Mouse (Mus musculus): ENCODE measurements around the gene Cryga.
A peak's percentile ranks its signal among the peaks of the same experiment; 100 is the strongest.
"Not testable (repeated sequence)": the region's sequence is repeated elsewhere in the genome, so short reads cannot be mapped to it uniquely, and the experiment has no call there.

Gene Cryga

DNA sequence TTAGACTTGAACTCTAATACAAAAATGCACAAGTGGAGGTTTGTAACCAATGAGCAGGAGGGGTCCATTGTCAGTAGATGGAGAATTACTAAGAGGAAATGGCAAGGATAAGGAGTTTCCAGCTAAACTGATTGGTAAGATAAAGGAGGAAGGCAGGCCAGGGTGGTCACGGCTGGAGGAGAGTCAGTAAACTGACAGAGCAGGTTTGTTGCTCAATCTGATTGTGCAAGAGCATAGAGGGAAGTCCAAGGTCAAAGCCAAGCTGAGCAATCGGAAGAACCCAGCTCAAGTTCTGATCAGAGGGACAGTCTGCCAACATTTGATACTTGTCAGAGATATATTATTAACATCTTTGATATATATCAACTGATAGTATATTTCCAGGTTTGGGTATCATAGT, 12.8 kb downstream of the Cryga start:
- no peak for DNase-seq (ENCODE audit: low spot score)

DNA sequence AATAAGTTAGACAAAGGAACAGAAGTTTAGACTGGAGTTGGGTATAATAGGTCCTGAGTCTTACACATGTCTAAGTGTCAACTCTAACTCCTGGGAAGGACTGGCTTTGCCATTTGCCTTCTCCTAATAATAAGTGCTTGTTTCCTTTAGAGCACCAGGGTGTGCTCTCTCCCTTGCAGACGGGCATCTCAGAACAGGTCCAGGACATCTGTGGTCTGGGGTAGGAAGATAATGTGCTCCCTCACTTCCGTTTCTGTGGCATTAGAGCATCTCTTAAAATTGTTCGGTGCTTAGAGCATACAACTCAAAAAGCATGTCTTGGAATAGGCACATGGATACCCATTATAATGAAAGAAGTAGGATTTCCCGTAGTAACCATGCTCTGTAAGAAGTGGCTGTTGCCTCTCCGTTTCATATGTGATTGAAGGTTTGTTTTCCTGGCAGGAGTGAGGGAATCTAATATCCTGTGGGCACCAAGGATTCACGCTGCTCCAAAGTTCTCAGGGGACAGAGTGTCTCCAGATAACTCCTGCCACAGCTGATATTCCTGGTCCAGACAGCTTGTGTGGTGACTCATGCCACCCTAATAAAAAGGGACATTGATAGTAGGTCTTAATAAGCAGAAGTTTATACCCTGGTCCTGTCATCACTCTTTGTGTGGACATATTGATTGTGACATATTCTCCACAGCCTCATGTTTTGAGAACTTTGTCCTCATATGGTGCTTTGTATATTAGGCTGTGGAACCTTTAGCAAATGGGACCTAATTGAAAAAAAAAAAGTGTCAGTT, 14.4 kb downstream of the Cryga start:
- DNase-seq (ENCODE audit: low spot score): peak; percentile 8

DNA sequence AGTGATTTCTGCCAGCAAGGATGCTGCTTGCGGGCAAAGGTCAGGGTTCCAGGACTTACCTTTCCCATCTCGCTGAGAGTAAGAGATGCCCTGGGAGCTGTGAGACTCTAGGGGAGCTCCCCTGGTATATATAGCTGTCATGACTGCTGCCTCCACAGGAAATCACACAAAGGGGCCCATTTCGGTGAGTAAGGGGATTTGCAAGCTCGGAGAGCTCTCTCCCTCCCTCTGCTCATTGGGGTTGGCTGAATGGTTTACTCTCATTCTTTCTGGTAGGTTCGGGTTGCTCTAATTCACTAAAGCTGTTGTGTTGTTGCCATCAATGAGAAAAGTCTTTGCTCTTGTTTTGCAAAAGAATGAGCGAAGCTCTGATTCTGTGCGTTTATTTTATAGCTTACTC, 21.0 kb downstream of the Cryga start, which contains the start of gene Crygb:
TSS of gene Crygb (minus strand) at position 101 of the 400 bp plus-strand sequence.
- no peak for DNase-seq (ENCODE audit: low spot score)

DNA sequence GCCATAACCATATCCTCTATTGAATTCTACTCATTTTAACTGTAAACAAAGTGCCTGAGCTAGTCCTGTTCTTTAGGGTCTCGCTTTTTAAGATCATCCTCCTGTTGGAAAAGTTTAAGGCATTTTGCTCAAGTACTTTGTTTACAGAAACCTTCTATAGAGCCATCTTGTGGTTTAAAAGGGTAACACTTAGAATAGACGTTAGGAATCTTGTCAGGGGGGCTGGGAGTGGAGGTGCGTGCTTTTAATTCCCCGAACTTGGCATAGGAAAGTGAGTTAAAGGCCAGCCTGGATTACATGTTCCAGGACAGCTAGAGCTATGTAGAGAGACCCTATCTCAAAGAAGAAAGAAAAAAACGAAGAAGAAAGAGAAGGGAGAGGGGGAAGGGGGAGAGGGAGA, 27.6 kb downstream of the Cryga start:
- DNase-seq (ENCODE audit: low spot score): no peak

DNA sequence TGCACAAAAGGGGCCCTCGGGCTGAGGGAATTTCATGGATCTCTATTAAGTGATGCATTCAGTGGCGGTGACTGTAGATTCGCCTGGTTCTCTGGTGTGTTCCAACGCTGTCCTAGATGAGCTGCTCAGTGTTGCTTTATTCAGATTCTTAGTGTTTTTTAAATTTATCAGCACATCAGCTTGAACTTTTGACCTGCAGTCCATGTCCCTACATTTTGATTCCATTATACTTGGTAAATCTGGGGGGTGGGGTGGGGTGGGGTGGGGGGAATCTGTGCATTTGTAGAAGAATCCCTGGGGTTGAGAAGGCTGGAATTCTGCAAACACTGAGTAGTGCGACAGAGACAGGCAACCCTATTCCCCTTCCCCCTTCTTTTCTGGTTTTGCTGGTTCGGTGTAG, 29.6 kb downstream of the Cryga start, which contains the start of gene Crygc:
TSS of gene Crygc (minus strand) at position 101 of the 400 bp plus-strand sequence.
- DNase-seq (ENCODE audit: low spot score): no peak

DNA sequence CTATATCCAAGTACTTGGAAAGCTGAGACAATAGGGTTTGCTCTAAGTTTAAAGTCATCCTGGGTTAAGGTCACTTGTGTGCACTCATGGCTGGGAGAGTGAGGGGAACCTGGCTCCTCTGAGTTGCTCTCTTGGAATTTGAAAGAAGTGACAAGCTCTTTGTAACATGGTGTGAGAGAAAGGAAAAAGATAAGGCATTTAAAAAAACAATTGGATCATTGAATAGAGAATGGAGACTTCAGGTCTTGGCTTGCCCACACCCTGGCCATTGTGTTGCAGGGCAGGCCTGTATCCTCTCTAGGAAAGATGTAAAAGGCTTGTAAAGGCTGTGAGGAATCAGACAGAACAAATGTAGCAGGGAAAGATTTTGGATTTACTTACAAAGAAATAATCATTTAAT, 35.3 kb downstream of the Cryga start:
- no peak for DNase-seq (ENCODE audit: low spot score)

DNA sequence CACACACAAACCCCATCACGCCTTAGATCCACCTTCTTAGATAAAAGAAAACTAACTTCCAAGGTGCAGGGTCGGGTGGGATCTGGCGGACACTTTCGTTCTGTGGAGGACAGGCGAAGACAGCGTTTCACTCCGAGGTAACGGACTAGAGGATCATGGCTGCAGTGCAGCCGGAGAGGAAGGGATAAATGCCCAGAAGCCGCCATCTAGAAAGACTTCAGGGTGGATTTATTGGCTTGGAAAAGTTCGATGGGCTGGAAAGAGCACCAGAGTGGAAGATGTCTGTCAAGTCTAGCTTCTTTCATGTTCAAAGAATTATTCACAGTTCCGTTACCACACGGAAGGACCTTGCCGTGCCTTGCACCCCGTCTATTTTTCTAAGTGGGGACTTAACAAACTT, 39.0 kb downstream of the Cryga start:
- DNase-seq (ENCODE audit: low spot score): no peak

DNA sequence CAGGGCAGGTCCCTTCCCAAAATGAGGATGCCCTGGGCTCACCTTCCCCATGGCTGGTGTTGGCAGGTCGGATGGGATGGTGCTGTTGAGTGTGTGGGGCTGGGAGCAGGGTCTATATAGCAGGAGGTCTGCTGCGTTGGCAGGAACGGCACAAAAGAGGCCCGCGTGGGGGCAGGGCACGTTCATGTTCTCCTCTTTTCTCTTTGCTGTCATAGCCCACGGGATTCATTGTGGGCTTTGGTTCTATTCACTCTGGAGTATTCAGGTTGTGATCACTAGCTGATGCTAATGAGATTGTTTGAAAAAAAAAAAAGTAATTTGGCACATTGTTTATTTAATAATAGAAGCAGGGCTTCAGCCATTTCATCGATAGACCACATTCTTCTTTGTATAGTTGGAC, 39.8 kb downstream of the Cryga start, which contains the start of gene Crygd:
TSS of gene Crygd (minus strand) at position 101 of the 400 bp plus-strand sequence.
- DNase-seq (ENCODE audit: low spot score): no peak

DNA sequence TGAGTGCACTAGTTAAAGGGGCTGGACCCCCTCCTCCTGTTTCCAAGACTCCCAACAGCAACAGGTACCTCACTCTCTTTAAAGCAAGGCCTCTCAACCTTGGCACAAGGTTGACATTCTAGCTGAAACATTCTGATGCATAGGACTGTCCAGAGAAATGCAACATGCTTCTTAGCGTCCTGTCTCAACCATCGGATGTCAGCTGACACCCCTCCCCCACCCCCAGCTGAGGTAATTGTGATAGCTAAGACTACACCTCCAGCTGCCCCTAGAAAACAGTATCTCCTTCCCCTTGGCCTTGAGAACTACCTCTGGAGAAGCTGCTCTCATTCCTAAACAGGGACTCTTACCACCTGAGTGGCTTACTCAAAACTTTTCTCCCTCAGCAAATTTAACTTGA, 51.0 kb downstream of the Cryga start:
- DNase-seq (ENCODE audit: low spot score): no peak

DNA sequence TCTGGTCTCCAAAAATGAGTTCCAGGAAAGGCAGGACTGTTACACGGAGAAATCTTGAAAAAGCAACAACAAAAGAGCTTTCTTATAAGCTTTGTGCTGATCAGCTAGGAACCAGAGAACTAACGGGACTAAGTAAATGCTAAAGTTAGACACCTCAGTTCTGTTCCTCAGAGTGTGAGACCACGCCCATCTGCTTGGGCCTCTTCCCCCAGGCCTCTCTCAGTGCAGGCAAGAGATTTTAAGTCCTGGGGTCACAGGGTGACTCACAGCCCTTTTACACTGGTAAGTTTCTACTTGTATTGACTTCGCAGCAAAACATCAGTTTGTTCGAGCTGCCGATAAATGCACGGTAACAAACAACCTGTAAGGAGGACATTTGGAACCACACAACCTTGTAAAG, 51.5 kb downstream of the Cryga start:
- no peak for DNase-seq (ENCODE audit: low spot score)

DNA sequence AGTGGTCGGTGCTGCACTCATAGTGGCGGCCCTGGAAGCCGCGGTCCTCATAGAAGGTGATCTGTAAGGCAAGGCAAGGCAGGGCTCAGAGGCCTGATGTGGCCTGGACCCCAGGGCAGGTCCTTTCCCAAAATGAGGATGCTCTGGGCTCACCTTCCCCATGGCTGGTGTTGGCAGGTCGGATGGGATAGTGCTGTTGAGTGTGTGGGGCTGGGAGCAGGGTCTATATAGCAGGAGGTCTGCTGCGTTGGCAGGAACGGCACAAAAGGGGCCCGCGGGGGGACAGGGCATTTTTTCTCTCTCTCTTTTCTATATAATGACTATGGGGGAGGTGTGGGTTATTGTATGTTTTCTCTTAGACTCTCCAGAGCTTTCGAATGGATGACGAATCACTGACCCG, 52.2 kb downstream of the Cryga start, which contains the start of gene Cryge:
TSS of gene Cryge (minus strand) at position 198 of the 400 bp plus-strand sequence.
- not testable (repeated sequence) for DNase-seq (ENCODE audit: low spot score)
